Mouse (Mus musculus): ENCODE data around the gene Clcn1. TPM values are rescaled to one million over a fixed set of nuclear protein-coding genes. Genes with fewer than 3 reads are reported as not detected.

Clcn1 gene
- total RNA-seq (2022), result 1 to 10 TPM; 4.3 to 4.8 (median 4.4) TPM

- no peak for DNase-seq (ENCODE audit: low spot score in 2 of 2)
These were observed at the start of gene Clcn1 for GRCm38 (mm10) chr6:42286448-42286847. Clcn1 (plus strand) TSS chr6:42286685.

GRCm38 (mm10) chr6:42237276-42237805 lies 49.1 kb upstream of the Clcn1 start:
- DNase-seq (ENCODE audit: low spot score in 2 of 2), result peak in 1 of 2 experiments; percentile 60

DNA sequence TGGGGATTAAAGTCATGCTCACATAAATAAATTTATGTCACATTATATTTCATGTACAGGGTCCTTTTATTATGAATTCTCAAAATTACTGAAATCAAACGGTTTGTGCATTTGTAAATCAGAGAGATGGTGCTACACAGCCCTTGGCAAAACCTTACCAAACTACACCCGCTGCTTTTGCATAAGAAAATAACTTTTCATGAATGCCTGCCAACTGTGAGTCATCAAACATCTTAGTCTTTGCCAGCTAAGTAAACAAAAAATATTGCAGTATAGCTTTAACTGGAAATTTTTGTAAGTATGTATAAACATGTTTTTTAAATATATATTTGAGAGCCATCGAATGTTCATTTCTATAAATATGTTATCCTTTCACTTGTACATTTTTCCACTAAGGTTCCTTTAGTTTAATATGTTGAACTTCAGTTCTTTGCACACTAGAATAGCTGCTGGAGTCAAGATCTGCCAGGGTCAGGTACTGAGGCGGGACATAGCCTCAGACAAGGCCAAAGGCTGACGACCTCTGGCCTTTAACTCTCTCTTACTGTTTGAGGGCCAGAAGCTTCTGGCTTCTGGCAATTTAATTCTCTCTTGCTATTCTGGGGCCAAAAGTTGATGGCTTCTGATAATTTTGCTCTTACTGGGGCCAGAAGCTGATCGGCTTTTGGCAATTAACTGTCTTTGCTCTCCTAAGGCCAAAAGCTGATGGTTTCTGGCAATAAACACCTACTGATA lies 45.0 kb upstream of the Clcn1 start:
- no peak for DNase-seq (ENCODE audit: low spot score in 2 of 2)

DNA sequence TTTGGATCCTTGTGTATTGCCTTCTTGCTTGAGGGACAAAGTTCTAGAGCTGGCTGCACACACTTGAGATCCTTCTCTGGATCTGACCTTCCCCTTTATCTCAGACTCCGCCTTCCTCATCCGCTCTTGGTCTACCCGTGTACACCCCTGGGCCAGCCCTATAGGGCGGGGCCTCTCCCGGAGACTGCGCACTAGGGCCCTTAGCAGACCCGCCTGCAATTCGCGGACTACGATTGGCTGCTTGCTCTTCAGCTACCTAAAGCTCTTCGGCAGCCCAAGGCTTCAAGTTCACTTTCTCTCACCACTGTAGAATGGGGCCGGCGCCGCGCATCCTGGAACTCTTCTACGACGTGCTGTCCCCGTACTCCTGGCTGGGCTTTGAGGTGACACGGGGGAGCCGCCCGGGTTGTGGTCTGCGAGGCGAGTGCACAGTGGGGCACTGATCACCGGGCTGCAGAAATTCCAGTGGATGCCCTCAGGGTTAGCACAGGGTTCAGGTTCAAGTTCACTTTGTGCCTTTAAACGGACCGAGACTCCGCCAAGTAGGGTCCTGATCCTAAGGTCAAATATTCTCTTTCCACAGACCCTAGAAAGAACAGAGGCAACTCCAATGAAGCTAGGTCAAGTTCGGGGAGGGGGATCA lies 40.7 kb upstream of the Clcn1 start, which contains the start of gene Gstk1:
Gstk1 (plus strand) TSS at position 225 of the 643 bp plus-strand sequence.
- peak; percentile 28 to 63 for DNase-seq (ENCODE audit: low spot score in 2 of 2)

DNA sequence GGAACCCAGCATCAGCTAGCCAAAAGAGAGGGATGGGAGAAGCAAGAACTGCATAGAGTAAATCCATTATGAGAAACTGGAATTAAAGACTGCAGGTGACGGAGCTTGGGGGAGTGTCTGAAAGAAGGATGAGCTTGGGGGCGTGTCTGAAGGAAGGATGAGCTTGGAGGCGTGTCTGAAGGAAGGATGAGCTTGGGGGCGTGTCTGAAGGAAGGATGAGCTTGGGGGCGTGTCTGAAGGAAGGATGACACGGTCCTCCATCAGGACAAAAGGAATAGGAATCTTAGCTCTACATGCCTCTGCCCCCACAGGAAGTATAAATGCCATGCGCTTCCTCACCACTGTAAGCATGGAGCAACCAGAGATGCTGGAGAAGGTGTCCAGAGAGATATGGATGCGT lies 39.3 kb upstream of the Clcn1 start:
- no peak for DNase-seq (ENCODE audit: low spot score in 2 of 2)

DNA sequence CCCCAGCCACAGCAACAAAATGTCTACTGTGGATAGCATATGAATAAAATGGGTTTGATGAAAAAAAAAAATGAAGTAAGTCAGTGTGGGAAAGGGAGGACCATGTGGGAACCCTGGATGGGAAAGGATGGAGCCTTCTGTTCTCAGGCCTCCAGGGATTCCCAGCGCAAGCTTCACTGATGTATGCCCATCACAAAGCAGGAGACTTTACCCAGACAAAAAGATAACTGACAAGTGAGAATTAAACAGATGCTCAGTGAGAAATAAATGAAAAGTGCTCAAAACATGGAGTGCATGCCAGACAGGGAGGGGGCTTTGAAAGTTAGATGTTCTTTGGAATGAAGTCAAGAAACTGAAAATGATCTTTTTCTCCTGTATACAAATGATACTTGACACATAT lies 38.5 kb upstream of the Clcn1 start:
- DNase-seq (ENCODE audit: low spot score in 2 of 2), result no peak

DNA sequence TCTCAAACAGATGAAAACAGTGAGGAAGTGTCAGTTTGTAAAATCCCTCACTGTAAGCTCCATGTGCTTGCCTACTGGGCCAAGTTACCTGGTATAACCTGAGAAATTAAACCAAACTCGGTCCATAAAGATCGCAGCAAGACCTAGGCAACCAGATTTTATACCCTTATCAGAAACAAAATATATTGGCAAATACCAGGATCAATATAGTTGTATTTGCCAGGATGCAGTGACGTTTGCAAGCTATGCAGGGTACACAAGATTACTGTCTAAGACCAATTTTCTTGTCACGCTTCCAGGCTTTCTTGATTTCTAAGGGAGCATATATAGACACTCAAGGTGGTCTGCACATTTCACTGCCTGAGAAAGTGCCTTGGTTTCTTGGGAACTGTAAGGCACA lies 34.7 kb upstream of the Clcn1 start:
- DNase-seq (ENCODE audit: low spot score in 2 of 2), result no peak

DNA sequence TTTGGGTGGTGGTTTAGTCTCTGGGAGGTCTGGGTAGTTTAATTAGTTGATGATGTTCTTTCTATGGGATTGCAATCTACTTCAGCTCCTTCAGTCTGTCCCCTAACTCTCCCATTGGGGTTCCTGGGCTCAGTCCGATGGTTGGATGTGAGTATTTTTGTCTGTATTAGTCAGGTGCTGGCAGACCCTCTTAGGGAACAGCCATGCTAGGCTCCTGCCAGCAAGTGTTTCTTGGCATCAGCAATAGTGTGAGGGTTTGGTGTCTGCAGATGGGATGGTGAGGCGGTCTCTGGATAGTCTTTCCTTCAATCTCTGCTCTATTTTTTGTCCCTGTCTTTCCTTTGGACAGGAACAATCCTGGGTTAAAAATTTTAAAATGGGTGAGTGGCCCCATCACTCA lies 33.4 kb upstream of the Clcn1 start:
- DNase-seq (ENCODE audit: low spot score in 2 of 2), result no peak

DNA sequence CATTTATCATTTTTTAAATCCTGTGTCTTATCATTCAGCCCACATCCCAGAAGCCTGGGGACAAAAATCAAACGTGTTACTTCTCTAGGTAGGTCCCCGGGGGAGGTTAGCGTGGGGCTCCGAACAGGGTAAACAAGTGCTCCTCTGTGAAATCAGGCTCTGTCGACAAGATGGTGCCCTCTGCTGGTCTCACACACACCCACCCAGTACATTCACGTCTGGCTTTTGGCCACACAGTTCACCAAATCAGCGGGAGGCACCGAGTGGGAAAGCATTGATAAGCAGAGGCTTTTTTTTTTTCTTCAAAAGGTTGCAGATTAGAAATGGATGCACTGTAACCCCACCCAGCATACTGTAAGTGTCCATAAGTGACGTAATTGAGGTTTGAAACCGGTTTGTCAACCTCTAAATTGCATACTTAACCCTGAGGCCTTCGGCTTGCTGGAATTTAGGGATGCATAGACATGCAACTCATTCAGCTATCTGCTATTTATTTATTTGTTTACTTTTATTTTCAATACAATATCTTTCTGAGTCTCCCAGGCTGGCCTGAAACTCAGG lies 29.1 kb upstream of the Clcn1 start:
- peak in 1 of 2 experiments; percentile 32 for DNase-seq (ENCODE audit: low spot score in 2 of 2)

DNA sequence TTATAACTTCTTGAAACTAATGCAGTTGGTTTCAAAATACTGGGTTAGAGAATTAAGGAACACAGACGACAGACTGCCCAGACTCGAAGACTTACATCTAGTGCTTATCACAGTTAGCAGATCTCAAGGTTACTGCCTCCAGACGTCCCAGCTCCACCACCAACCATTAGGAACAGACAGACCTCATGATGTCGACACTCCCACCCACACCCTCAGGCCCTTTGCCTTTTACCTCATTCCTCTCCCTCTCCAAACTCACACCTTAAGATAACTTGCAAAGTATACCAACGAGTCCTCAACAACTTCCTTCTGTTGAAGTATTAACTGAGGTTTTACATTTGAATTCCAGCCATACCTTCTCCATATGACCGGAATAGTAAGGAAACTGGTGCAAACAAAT lies 26.1 kb upstream of the Clcn1 start:
- DNase-seq (ENCODE audit: low spot score in 2 of 2), result no peak

DNA sequence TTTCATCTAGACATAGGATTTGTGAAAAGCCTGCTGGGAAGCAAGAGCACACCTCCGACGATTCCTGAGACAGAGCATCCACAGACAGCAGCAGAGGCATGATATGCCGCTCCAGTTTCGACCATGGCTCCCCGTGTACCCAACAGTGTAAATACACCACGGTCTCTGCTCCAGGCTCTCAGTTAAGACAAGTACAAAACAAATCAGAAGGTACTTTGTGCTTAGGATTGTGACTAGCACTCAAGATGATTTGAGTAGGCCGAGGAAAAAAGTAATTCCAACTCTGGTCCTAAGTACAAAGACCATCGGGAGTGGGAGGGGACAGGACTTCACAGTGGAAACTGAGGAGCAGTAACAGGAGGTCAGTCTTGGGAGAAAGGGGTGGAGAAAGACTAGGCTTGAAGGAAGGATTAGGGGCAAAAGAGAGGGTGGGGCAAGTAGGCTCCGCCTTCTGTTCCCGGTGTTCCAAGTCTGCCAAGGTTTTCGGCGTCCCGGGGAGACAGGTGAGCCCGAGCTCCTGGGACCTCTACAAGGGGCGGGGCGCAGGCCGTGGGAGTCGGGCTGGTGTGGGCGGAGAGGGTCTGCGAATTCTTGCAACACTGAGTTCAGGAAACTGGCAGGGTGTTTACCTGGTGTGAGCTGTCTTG lies 24.8 kb upstream of the Clcn1 start, which contains the start of gene Tmem139:
Tmem139 (plus strand) TSS at position 447 of the 647 bp plus-strand sequence.
- DNase-seq (ENCODE audit: low spot score in 2 of 2), result no peak

DNA sequence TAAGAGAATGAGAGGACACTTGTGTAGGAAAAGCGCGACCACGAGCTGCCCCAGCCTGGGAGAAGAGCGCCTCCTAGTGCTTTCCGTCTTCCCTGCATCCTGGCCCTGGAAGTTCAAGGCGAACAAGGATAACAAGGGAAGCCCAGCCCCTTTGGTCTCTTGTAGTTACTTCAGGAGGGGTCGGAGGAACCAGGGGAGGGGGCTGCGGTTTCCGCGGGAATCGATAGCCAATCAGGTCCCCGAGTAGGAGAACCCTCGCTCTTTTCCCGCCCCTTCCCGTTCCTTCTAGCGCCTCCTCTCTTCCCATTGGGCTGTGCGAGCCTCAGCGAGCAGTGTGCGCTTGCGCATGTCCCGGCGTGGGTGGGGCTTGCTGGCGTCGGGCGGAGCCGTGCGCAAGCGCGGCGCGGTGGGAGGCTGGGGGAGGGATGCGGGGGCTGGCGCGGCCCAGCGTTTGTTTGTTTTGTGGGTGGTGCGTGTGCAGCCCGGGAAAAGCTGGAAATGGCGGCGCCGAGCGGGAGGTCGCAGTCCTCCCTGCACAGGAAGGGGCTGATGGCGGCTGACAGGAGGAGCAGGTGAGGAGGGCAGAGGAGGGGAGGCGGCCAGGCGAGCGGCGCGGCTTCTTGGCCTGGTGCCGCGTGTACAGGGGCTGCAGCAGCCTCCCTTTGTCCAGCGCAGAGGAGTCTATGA lies 21.7 kb upstream of the Clcn1 start, which contains the start of gene Casp2:
Casp2 (plus strand) TSS at position 360 of the 687 bp plus-strand sequence.
- peak; percentile 90 to 99 for DNase-seq (ENCODE audit: low spot score in 2 of 2)

GRCm38 (mm10) chr6:42265391-42266330 lies 20.8 kb upstream of the Clcn1 start:
- no peak for DNase-seq (ENCODE audit: low spot score in 2 of 2)

DNA sequence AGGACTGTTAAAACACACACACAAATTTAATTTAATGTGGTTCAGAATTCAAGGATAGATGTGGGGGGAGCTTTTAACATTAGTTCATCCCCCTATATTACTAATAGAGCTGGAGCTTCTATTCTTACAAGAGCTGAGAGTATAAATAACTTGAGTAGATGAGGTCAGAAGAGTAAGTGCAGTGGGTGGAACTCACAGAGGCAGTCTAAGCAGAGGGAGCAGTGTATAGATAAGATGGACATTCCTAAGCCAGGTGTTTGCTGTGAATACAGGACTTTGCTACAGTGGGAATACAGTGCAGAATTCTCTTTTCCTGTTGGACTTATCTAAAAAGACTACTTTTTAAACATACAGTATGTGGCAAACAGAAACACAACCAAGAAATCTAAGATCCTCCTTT lies 15.7 kb upstream of the Clcn1 start:
- no peak for DNase-seq (ENCODE audit: low spot score in 2 of 2)

GRCm38 (mm10) chr6:42276151-42276550 lies 10.3 kb upstream of the Clcn1 start:
- DNase-seq (ENCODE audit: low spot score in 2 of 2), result no peak

DNA sequence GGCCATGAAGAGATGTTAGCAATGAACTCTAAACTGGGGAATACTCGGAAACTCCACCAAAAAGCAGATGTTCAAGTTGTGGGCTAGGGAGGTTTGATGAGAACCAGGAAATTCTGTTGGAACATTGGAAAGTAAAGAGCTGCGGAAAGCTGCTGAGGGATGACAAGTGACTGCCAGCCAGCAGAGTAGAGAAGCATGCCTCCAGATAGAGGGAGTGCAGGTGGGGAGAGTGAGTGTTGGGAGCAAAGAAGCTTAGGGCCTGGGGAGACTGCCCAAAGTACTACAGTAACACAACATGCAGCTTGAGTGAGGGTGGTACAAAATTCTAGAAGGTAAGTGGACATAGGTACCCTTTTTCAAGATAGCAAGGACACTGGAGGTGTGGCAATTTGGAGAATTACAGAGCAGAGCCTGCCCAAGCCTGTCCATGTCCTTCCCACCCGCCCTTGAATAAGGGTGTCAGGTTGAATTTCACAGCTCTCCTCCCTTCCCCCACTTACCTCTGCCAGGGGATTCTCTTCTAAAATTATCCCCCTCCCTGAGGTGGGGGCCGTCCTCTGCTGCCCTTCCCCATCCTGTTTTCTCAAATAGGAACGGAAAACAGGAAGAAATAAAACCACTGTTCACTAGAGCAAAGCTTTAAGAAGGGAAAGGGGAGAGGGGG lies 3.5 kb upstream of the Clcn1 start:
- DNase-seq (ENCODE audit: low spot score in 2 of 2), result no peak

DNA sequence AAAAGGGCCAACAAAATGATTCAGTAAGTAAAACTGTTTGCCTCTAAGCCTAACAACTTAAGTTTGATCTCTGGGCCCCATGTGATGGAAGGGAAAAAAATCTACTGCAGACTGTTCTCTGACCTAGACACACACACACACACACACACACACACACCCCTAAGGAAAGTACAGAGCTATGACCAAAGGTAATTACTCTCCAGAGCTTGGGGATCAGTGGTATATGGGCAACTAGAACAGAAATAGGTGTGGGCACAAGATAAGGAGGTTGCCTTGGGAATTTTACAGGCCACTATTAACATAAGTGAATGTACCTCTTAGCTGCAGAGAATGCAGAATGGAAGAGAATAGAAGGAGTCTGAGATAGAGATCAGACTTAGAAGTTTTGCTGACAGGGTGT lies 1.1 kb downstream of the Clcn1 start:
- DNase-seq (ENCODE audit: low spot score in 2 of 2), result no peak

DNA sequence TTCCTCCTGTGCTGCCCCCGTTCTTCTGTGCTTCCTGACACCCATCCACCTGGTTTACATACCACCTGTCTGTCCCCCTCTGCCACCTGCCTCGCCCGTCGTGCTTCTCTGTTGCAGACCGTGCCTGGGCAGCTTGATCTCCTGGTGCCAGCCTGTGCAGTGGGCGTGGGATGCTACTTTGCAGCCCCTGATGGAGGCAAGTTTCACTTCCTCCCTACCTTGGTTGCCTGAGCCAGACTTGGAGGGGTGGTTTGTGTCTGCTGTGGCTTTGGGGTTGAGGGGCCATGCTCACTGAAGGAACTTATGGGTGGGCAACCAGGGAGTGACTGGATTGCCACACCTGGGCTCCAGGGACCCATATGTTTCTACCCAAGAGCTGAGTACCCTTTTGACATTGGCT lies 6.8 kb downstream of the Clcn1 start:
- no peak for DNase-seq (ENCODE audit: low spot score in 2 of 2)

- no peak for DNase-seq (ENCODE audit: low spot score in 2 of 2)
These were observed 9.1 kb downstream of the Clcn1 start for GRCm38 (mm10) chr6:42295549-42296094.

Measured in left cerebral cortex, adult 8-10 months (tissue).